Mouse (Mus musculus): ENCODE measurements around the gene Siah2. TPM values are rescaled to one million over a fixed set of nuclear protein-coding genes. Genes with fewer than 3 reads are reported as not detected.

Siah2 gene
- polyA plus RNA-seq, 1 experiment: 26.7 TPM

- Histone ChIP-seq H3K4me3 (replicated peaks; ENCODE audit: insufficient read depth, low read depth, low read length) (no peak overlapping the region), H3K4me1 (ENCODE audit: control insufficient read depth, insufficient read depth, low read length) (no peaks in the 10 kb centered on the region), H3K27ac (ENCODE audit: insufficient read depth, low read length) (no peak overlapping the region), H3K27me3 (ENCODE audit: control insufficient read depth, insufficient read depth, low read length) (no peaks in the 10 kb centered on the region)
- TF ChIP-seq POLR2A (IDR thresholded peaks at IDR 0.05; ENCODE audit: borderline replicate concordance, insufficient read depth, low read length): no peak
- TF ChIP-seq CTCF (IDR thresholded peaks at IDR 0.05; ENCODE audit: borderline replicate concordance, insufficient read depth, low read depth, low read length): no peak
- no peak for DNase-seq
- 84% methylated on average over 4 of the region's 4 CpGs for WGBS
Observed at GRCm38 (mm10) chr3:58713191-58713590, 21.0 kb upstream of the Siah2 start.

- Histone ChIP-seq H3K4me3 (replicated peaks; ENCODE audit: insufficient read depth, low read depth, low read length) (no peak overlapping the region), H3K27me3 (ENCODE audit: control insufficient read depth, insufficient read depth, low read length) (no peaks in the 10 kb centered on the region), H3K27ac (ENCODE audit: insufficient read depth, low read length) (no peak overlapping the region), H3K4me1 (ENCODE audit: control insufficient read depth, insufficient read depth, low read length) (no peaks in the 10 kb centered on the region)
- 74% methylated on average over 4 of the region's 4 CpGs for WGBS
- no peak for DNase-seq
- TF ChIP-seq CTCF (IDR thresholded peaks at IDR 0.05; ENCODE audit: borderline replicate concordance, insufficient read depth, low read depth, low read length) (peak; percentile 7; the same call in 1 of the 2 replicates), POLR2A (IDR thresholded peaks at IDR 0.05; ENCODE audit: borderline replicate concordance, insufficient read depth, low read length) (no peak)
Observed at GRCm38 (mm10) chr3:58704547-58704946, 12.3 kb upstream of the Siah2 start.

- DNase-seq: no peak
- TF ChIP-seq CTCF (IDR thresholded peaks at IDR 0.05; ENCODE audit: borderline replicate concordance, insufficient read depth, low read depth, low read length) (no peak), POLR2A (IDR thresholded peaks at IDR 0.05; ENCODE audit: borderline replicate concordance, insufficient read depth, low read length) (no peak)
- WGBS: 88% methylated on average over 9 of the region's 9 CpGs
- Histone ChIP-seq H3K27me3 (ENCODE audit: control insufficient read depth, insufficient read depth, low read length) (no peaks in the 10 kb centered on the region), H3K4me3 (replicated peaks; ENCODE audit: insufficient read depth, low read depth, low read length) (no peak overlapping the region), H3K4me1 (ENCODE audit: control insufficient read depth, insufficient read depth, low read length) (no peaks in the 10 kb centered on the region), H3K27ac (ENCODE audit: insufficient read depth, low read length) (no peak overlapping the region)
Observed at GRCm38 (mm10) chr3:58703748-58704147, 11.5 kb upstream of the Siah2 start.

GRCm38 (mm10) chr3:58702329-58702728 lies 10.1 kb upstream of the Siah2 start:
- Histone ChIP-seq H3K4me3 (replicated peaks; ENCODE audit: insufficient read depth, low read depth, low read length) (no peak overlapping the region), H3K4me1 (ENCODE audit: control insufficient read depth, insufficient read depth, low read length) (no peaks in the 10 kb centered on the region), H3K27ac (ENCODE audit: insufficient read depth, low read length) (no peak overlapping the region), H3K27me3 (ENCODE audit: control insufficient read depth, insufficient read depth, low read length) (no peaks in the 10 kb centered on the region)
- DNase-seq: no peak
- TF ChIP-seq POLR2A (IDR thresholded peaks at IDR 0.05; ENCODE audit: borderline replicate concordance, insufficient read depth, low read length): no peak
- no peak for TF ChIP-seq CTCF (IDR thresholded peaks at IDR 0.05; ENCODE audit: borderline replicate concordance, insufficient read depth, low read depth, low read length)
- WGBS: 98% methylated on average over 1 of the region's 1 CpGs

- TF ChIP-seq CTCF (IDR thresholded peaks at IDR 0.05; ENCODE audit: borderline replicate concordance, insufficient read depth, low read depth, low read length): no peak
- no peak for TF ChIP-seq POLR2A (IDR thresholded peaks at IDR 0.05; ENCODE audit: borderline replicate concordance, insufficient read depth, low read length)
- DNase-seq: no peak
- 85% methylated on average over 1 of the region's 1 CpGs for WGBS
- H3K4me3 ChIP-seq (replicated peaks; ENCODE audit: insufficient read depth, low read depth, low read length): no peak overlapping the region
- no peaks in the 10 kb centered on the region for H3K27me3 ChIP-seq (ENCODE audit: control insufficient read depth, insufficient read depth, low read length)
- no peaks in the 10 kb centered on the region for H3K4me1 ChIP-seq (ENCODE audit: control insufficient read depth, insufficient read depth, low read length)
- no peak overlapping the region for H3K27ac ChIP-seq (ENCODE audit: insufficient read depth, low read length)
Observed at GRCm38 (mm10) chr3:58701441-58701840, 9.2 kb upstream of the Siah2 start.

- no peaks in the 10 kb centered on the region for H3K4me1 ChIP-seq (ENCODE audit: control insufficient read depth, insufficient read depth, low read length)
- no peaks in the 10 kb centered on the region for H3K27me3 ChIP-seq (ENCODE audit: control insufficient read depth, insufficient read depth, low read length)
- TF ChIP-seq CTCF (IDR thresholded peaks at IDR 0.05; ENCODE audit: borderline replicate concordance, insufficient read depth, low read depth, low read length) (no peak), POLR2A (IDR thresholded peaks at IDR 0.05; ENCODE audit: borderline replicate concordance, insufficient read depth, low read length) (no peak)
- no peak for DNase-seq
- H3K27ac ChIP-seq (ENCODE audit: insufficient read depth, low read length): no peak overlapping the region
- H3K4me3 ChIP-seq (replicated peaks; ENCODE audit: insufficient read depth, low read depth, low read length): no peak overlapping the region
- 87% methylated on average over 4 of the region's 4 CpGs for WGBS
Observed at GRCm38 (mm10) chr3:58697926-58698325, 5.7 kb upstream of the Siah2 start.

- H3K4me1 ChIP-seq (ENCODE audit: control insufficient read depth, insufficient read depth, low read length): no peaks in the 10 kb centered on the region
- TF ChIP-seq POLR2A (IDR thresholded peaks at IDR 0.05; ENCODE audit: borderline replicate concordance, insufficient read depth, low read length): no peak
- no peak for TF ChIP-seq CTCF (IDR thresholded peaks at IDR 0.05; ENCODE audit: borderline replicate concordance, insufficient read depth, low read depth, low read length)
- no peak overlapping the region for H3K27ac ChIP-seq (ENCODE audit: insufficient read depth, low read length)
- 68% methylated on average over 3 of the region's 3 CpGs for WGBS
- no peaks in the 10 kb centered on the region for H3K27me3 ChIP-seq (ENCODE audit: control insufficient read depth, insufficient read depth, low read length)
- no peak overlapping the region for H3K4me3 ChIP-seq (replicated peaks; ENCODE audit: insufficient read depth, low read depth, low read length)
- DNase-seq: no peak
Observed at GRCm38 (mm10) chr3:58696806-58697205, 4.6 kb upstream of the Siah2 start.

- WGBS: 68% methylated on average over 7 of the region's 7 CpGs
- H3K27me3 ChIP-seq (ENCODE audit: control insufficient read depth, insufficient read depth, low read length): no peaks in the 10 kb centered on the region
- DNase-seq: no peak
- no peak overlapping the region for H3K27ac ChIP-seq (ENCODE audit: insufficient read depth, low read length)
- no peak overlapping the region for H3K4me3 ChIP-seq (replicated peaks; ENCODE audit: insufficient read depth, low read depth, low read length)
- H3K4me1 ChIP-seq (ENCODE audit: control insufficient read depth, insufficient read depth, low read length): no peaks in the 10 kb centered on the region
- TF ChIP-seq POLR2A (IDR thresholded peaks at IDR 0.05; ENCODE audit: borderline replicate concordance, insufficient read depth, low read length) (no peak), CTCF (IDR thresholded peaks at IDR 0.05; ENCODE audit: borderline replicate concordance, insufficient read depth, low read depth, low read length) (no peak)
Observed at GRCm38 (mm10) chr3:58695507-58695906, 3.3 kb upstream of the Siah2 start.
